Mouse (Mus musculus) kidney, postnatal 0 days (tissue): ENCODE results near the gene Kif1a. TPM values are rescaled to one million over a fixed set of nuclear protein-coding genes. Genes with fewer than 3 reads are reported as not detected.

Experiments
- ATAC-seq: fragments of 200-750 bp; cut with Nextera tagmentation; replicated peaks from 2 replicates; pipeline ENCODE4 v1.8.0; 2017; ENCODE audit warnings: low read depth, moderate number of reproducible peaks, moderate TSS enrichment, moderate library complexity; ENCODE audit not compliant: low FRiP score
- DNase-seq: peaks from one replicate; pipeline ENCODE4 v3.0.0-alpha.2; 2016; ENCODE audit warnings: low spot score
- H3K27ac ChIP-seq: fragments of 300-500 bp; sonication (generic); 2 replicates; pipeline ENCODE4 v1.5.1; 2014; ENCODE audit warnings: mild to moderate bottlenecking
- H3K27me3 ChIP-seq: fragments of 300-500 bp; sonication (generic); 2 replicates; pipeline ENCODE4 v1.6.1; 2014; ENCODE audit warnings: low read length, mixed read lengths; ENCODE audit not compliant: insufficient read depth
- H3K36me3 ChIP-seq: fragments of 300-500 bp; sonication (generic); 2 replicates; pipeline ENCODE4 v1.6.1; 2014; ENCODE audit warnings: low read length, mixed read lengths; ENCODE audit not compliant: insufficient read depth
- H3K4me1 ChIP-seq: fragments of 300-500 bp; sonication (generic); replicated peaks from 2 replicates; pipeline ENCODE4 v1.6.1; 2014; ENCODE audit warnings: antibody characterized with exemption, low read length, mixed read lengths; ENCODE audit not compliant: insufficient read depth
- H3K4me2 ChIP-seq: fragments of 300-500 bp; sonication (generic); 2 replicates; pipeline ENCODE4 v1.6.1; 2014; ENCODE audit warnings: mild to moderate bottlenecking, low read length, moderate library complexity, mixed read lengths
- H3K4me3 ChIP-seq: fragments of 300-500 bp; sonication (generic); replicated peaks from 2 replicates; pipeline ENCODE4 v1.5.1; 2014; ENCODE audit warnings: low read depth, low read length
- H3K9ac ChIP-seq: fragments of 300-500 bp; sonication (generic); 2 replicates; pipeline ENCODE4 v1.6.1; 2014; ENCODE audit warnings: low read depth, low read length
- H3K9me3 ChIP-seq: fragments of 300-500 bp; sonication (generic); replicated peaks from 2 replicates; pipeline ENCODE4 v1.6.1; 2016; ENCODE audit warnings: low read length, inconsistent platforms, mixed read lengths
- CTCF ChIP-seq: IDR thresholded peaks from 2 replicates; pipeline ENCODE4 v1.5.1; 2016; ENCODE audit warnings: antibody characterized with exemption, low read depth, mild to moderate bottlenecking, moderate library complexity
- WGBS: fragments of 180-500 bp; shearing (Covaris S2); extraction: QIAGEN DNeasy Blood & Tissue Kit; methylation state at CpG from one replicate; pipeline ENCODE4 v1.1.7; 2014; 5-methylcytosine and 5-hydroxymethylcytosine counted together
- polyA plus RNA-seq: library from polyadenylated mRNA; unstranded; fragments of >200 nt; fragmentation: Nextera tagmentation; extraction: Ambion mirVana; gene quantifications from 2 replicates; pipeline ENCODE4 v1.2.1, GENCODE M21; 2015

Gene Kif1a
- polyA plus RNA-seq, 1 experiment from 2014 or later, result 3.7 TPM

DNA sequence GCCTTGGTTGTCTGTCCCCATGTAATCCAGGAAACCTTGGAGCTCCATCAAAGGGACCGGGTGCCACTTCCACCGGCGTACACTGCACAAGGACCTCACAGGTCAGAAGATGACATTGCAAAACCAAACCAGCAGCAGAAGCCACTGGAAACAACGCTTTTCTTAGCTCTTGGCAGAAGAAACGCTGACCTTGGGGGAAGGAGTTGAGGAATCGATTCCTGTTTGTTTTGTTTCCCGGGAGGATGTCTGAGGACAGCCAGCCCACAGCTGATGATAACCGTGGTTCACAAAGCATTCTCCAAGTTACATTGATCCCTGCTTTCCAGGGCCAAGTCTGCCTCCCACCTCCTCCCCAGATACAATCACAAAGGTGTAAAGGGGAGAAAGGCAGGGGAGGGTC lies 22.3 kb upstream of the Kif1a start:
- no peak for ATAC-seq
- Histone ChIP-seq H3K27ac (no peak overlapping the region), H3K4me3 (no peak overlapping the region), H3K27me3 (no peaks in the 10 kb centered on the region), H3K9ac (no peak overlapping the region), H3K36me3 (no peaks in the 10 kb centered on the region), H3K4me2 (no peak overlapping the region), H3K4me1 (no peaks in the 10 kb centered on the region), H3K9me3 (no peaks in the 10 kb centered on the region)
- no peak for TF ChIP-seq CTCF
- no peak for DNase-seq
- WGBS, result 51% methylated on average over 8 of the region's 8 CpGs

DNA sequence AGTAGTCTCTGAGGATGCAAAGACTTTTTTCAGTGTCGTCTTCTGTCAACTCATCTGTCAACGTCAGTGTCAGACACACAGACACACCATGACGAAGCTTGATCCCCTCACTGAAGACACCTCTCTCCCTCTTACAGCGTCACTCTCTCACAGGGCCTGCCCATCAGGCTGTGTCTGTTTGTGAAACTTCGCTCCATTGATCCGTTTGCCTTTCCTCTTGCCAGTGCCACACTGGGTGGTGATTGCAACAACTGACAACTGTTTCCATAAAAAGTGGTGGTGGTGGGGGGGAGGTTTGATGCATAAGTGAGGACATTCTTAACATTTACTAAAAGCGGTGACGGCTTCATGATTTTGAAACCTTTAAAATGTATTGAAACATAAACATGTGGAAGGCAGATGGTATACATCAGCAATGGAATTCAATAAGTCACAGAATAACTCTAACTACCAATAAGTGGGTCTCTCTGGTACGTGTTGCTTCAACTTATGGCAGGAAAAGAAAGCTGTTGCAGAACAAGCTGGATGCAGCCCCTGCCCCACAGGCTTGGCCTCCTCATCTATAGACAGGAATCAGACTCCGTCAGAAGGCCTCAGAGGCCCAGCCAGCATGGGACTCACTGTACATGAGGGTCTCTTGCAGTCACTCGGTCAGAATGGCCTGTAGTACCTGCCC lies 21.6 kb upstream of the Kif1a start:
- TF ChIP-seq CTCF, result no peak
- ATAC-seq (no peak), DNase-seq (no peak)
- H3K9ac ChIP-seq, result no peak overlapping the region
- no peaks in the 10 kb centered on the region for H3K27me3 ChIP-seq
- H3K36me3 ChIP-seq, result no peaks in the 10 kb centered on the region
- H3K4me3 ChIP-seq, result no peak overlapping the region
- H3K4me1 ChIP-seq, result no peaks in the 10 kb centered on the region
- 82% methylated on average over 11 of the region's 11 CpGs for WGBS
- no peaks in the 10 kb centered on the region for H3K9me3 ChIP-seq
- H3K27ac ChIP-seq, result no peak overlapping the region
- H3K4me2 ChIP-seq, result no peak overlapping the region

- Histone ChIP-seq H3K4me1 (peaks cover 5% of the 10 kb centered on the region; the same call in 1 of the 2 replicates), H3K27ac (no peak overlapping the region), H3K4me2 (no peak overlapping the region), H3K9ac (no peak overlapping the region), H3K27me3 (no peaks in the 10 kb centered on the region), H3K9me3 (no peaks in the 10 kb centered on the region), H3K36me3 (no peaks in the 10 kb centered on the region), H3K4me3 (no peak overlapping the region)
- DNase-seq (no peak), ATAC-seq (no peak)
- 44% methylated on average over 4 of the region's 4 CpGs for WGBS
- no peak for TF ChIP-seq CTCF
These were observed 17.1 kb upstream of the Kif1a start for GRCm38 (mm10) chr1:93118816-93119215.

DNA sequence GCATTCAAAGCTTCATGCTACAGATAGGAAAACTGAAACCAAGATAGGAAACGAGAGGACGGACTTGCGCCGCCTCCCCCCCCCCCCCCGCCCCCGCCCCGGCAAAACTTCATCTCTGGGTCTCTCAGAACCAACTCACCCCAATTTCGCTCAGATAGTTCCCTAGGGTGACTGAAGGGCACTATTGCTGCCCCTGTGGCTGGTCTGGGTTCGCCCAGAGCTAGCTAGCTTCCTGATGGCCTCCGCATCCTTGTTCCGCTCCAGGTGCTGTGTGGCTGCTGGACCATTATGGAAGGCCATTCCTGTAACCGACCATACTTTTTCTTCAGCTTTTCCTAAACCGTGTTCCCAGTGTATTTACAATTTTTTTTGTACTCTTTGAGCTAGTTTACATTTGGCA lies 13.7 kb upstream of the Kif1a start:
- Histone ChIP-seq H3K4me3 (peak overlapping the region; percentile 9; the same call in 1 of the 2 replicates), H3K27ac (no peak overlapping the region), H3K9ac (no peak overlapping the region), H3K4me2 (peak overlapping the region; percentile 51), H3K36me3 (no peaks in the 10 kb centered on the region), H3K9me3 (no peaks in the 10 kb centered on the region), H3K4me1 (peaks cover 5% of the 10 kb centered on the region; the same call in 1 of the 2 replicates), H3K27me3 (no peaks in the 10 kb centered on the region)
- no peak for TF ChIP-seq CTCF
- WGBS, result 20% methylated on average over 13 of the region's 13 CpGs
- ATAC-seq (no peak), DNase-seq (no peak)

DNA sequence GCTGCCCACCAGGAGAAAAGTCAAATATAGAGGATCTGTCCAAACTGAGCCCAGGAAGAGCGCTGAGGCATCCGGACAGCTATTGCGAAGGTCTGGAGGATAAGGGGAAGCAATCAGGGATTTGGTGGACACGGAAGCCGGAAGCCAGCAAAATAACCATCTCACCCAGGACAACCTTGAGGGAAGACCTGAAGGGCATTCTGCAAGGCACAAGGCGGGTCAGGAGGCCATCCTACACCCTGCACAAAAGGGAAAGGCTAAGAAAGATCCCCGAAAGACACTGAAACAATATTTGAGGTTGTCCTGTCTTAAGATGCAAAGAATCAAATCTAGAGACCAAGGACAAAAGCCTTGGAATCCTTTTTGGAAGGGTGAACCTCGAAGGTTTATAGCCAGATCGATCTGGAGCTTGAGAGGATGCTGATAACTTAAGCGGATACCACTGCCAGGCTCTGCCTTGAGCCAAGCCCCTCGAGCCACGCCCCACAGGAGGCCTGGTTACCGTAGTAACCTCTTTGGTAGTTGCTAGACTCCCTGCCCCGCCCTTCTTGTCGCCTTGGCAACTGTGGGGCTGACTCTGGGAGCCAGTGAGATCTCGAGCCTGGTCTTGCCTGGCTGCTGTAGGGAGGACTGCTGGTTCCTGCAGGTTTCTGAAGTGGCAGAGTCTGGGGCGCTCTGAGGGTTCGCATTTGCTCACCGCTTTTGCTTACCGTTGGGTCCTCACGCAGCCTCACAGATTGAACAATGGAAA lies 13.1 kb upstream of the Kif1a start:
- Histone ChIP-seq H3K9me3 (no peaks in the 10 kb centered on the region), H3K27ac (no peak overlapping the region), H3K36me3 (no peaks in the 10 kb centered on the region), H3K9ac (no peak overlapping the region), H3K4me3 (peak overlapping the region; percentile 9; the same call in 1 of the 2 replicates), H3K4me2 (peak overlapping the region; percentile 51), H3K4me1 (peaks cover 5% of the 10 kb centered on the region; the same call in 1 of the 2 replicates), H3K27me3 (no peaks in the 10 kb centered on the region)
- DNase-seq (peak; percentile 90), ATAC-seq (peak; percentile 97)
- TF ChIP-seq CTCF, result no peak
- 26% methylated on average over 21 of the region's 21 CpGs for WGBS

- Histone ChIP-seq H3K9me3 (no peaks in the 10 kb centered on the region), H3K4me3 (no peak overlapping the region), H3K9ac (no peak overlapping the region), H3K4me1 (peaks cover 13% of the 10 kb centered on the region; the same call in 1 of the 2 replicates), H3K27me3 (peaks cover 20% of the 10 kb centered on the region), H3K4me2 (no peak overlapping the region), H3K27ac (no peak overlapping the region), H3K36me3 (no peaks in the 10 kb centered on the region)
- DNase-seq (no peak), ATAC-seq (no peak)
- 53% methylated on average over 7 of the region's 7 CpGs for WGBS
- TF ChIP-seq CTCF, result no peak
These were observed 949 bp upstream of the Kif1a start for GRCm38 (mm10) chr1:93102700-93103099.
